Mouse (Mus musculus) intestine, postnatal 0 days (tissue): ENCODE results near the gene Gm20538. TPM values are rescaled to one million over a fixed set of nuclear protein-coding genes. Genes with fewer than 3 reads are reported as not detected.
A peak's percentile ranks its signal among the peaks of the same experiment; 100 is the strongest.

Experiments
- ATAC-seq: fragments of 200-750 bp; cut with Nextera tagmentation; 2 replicates; pipeline ENCODE4 v1.8.0; 2017; ENCODE audit warnings: mild to moderate bottlenecking, moderate TSS enrichment, moderate library complexity
- H3K27ac ChIP-seq: fragments of 300-500 bp; sonication (generic); 2 replicates; pipeline ENCODE4 v1.5.1; 2014; ENCODE audit warnings: mild to moderate bottlenecking, low read depth, low read length, moderate library complexity
- H3K27me3 ChIP-seq: fragments of 300-500 bp; sonication (generic); replicated peaks from 2 replicates; pipeline ENCODE4 v1.6.1; 2014; ENCODE audit warnings: low read length, mixed read lengths; ENCODE audit not compliant: control insufficient read depth, insufficient read depth
- H3K36me3 ChIP-seq: fragments of 300-500 bp; sonication (generic); 2 replicates; pipeline ENCODE4 v1.6.1; 2014; ENCODE audit warnings: mild to moderate bottlenecking, moderate library complexity; ENCODE audit not compliant: control insufficient read depth, insufficient read depth
- H3K4me1 ChIP-seq: fragments of 300-500 bp; sonication (generic); replicated peaks from 2 replicates; pipeline ENCODE4 v1.6.1; 2014; ENCODE audit warnings: antibody characterized with exemption, low read length, mixed read lengths; ENCODE audit not compliant: control insufficient read depth, insufficient read depth
- H3K4me2 ChIP-seq: fragments of 300-500 bp; sonication (generic); replicated peaks from 2 replicates; pipeline ENCODE4 v1.6.1; 2014; ENCODE audit warnings: low read depth, mild to moderate bottlenecking, moderate library complexity
- H3K4me3 ChIP-seq: fragments of 300-500 bp; sonication (generic); 2 replicates; pipeline ENCODE4 v1.5.1; 2014; ENCODE audit warnings: low read depth, low read length
- H3K9ac ChIP-seq: fragments of 300-500 bp; sonication (generic); 2 replicates; pipeline ENCODE4 v1.6.1; 2014; ENCODE audit warnings: mild to moderate bottlenecking, low read depth, low read length
- H3K9me3 ChIP-seq: fragments of 300-500 bp; sonication (generic); 2 replicates; pipeline ENCODE4 v1.6.1; 2016; ENCODE audit warnings: mixed run types; ENCODE audit not compliant: control insufficient read depth
- CTCF ChIP-seq: sonication (generic); IDR thresholded peaks from 2 replicates; pipeline ENCODE4 v1.5.1; 2016; ENCODE audit warnings: low read depth, mild to moderate bottlenecking, control low read depth, antibody characterized with exemption, moderate library complexity
- WGBS: fragments of 180-500 bp; shearing (Covaris S2); extraction: QIAGEN DNeasy Blood & Tissue Kit; methylation state at CpG from one replicate; pipeline ENCODE4 v1.1.7; 2014; 5-methylcytosine and 5-hydroxymethylcytosine counted together
- polyA plus RNA-seq: library from polyadenylated mRNA; unstranded; fragments of >200 nt; fragmentation: Nextera tagmentation; extraction: Ambion mirVana; gene quantifications from 2 replicates; pipeline ENCODE4 v1.2.1, GENCODE M21; 2015

Gm20538 gene
- polyA plus RNA-seq, 1 experiment from 2014 or later = not detected

GRCm38 (mm10) chr19:44513054-44513833, 39.4 kb downstream of the Gm20538 start:
- Histone ChIP-seq H3K9me3 (no peaks in the 10 kb centered on the region), H3K36me3 (no peaks in the 10 kb centered on the region), H3K9ac (no peak overlapping the region), H3K4me2 (no peak overlapping the region), H3K27me3 (peaks cover 56% of the 10 kb centered on the region), H3K27ac (no peak overlapping the region), H3K4me3 (no peak overlapping the region), H3K4me1 (peaks cover 3% of the 10 kb centered on the region; the same call in 1 of the 2 replicates)
- no peak for ATAC-seq
- 33% methylated on average over 11 of the region's 11 CpGs for WGBS
- no peak for TF ChIP-seq CTCF

GRCm38 (mm10) chr19:44512601-44513000, 40.0 kb downstream of the Gm20538 start:
- WGBS = 46% methylated on average over 5 of the region's 5 CpGs
- Histone ChIP-seq H3K4me2 (no peak overlapping the region), H3K4me1 (peaks cover 3% of the 10 kb centered on the region; the same call in 1 of the 2 replicates)

GRCm38 (mm10) chr19:44511451-44512231, 41.0 kb downstream of the Gm20538 start:
- Histone ChIP-seq H3K4me2 (peak overlapping the region; percentile 67), H3K9me3 (no peaks in the 10 kb centered on the region), H3K27me3 (peaks cover 56% of the 10 kb centered on the region), H3K4me3 (peak overlapping the region; percentile 38), H3K9ac (0 out of 2 replicates have a peak overlapping the region, but pooled peaks have one; percentile 37), H3K27ac (no peak overlapping the region), H3K4me1 (peaks cover 3% of the 10 kb centered on the region; the same call in 1 of the 2 replicates), H3K36me3 (no peaks in the 10 kb centered on the region)
- TF ChIP-seq CTCF = peak; percentile 44
- ATAC-seq = no peak
- under 1% methylated on average over 66 of the region's 66 CpGs for WGBS

More at GRCm38 (mm10) chr19:44512601-44513000, 40.0 kb downstream of the Gm20538 start:
- Histone ChIP-seq H3K36me3 (no peaks in the 10 kb centered on the region), H3K27me3 (peaks cover 56% of the 10 kb centered on the region), H3K4me3 (no peak overlapping the region), H3K9ac (no peak overlapping the region), H3K27ac (no peak overlapping the region), H3K9me3 (no peaks in the 10 kb centered on the region)
- no peak for TF ChIP-seq CTCF
- ATAC-seq = no peak

- Histone ChIP-seq H3K4me3 (peak overlapping the region; percentile 38; the same call in 1 of the 2 replicates), H3K36me3 (no peaks in the 10 kb centered on the region), H3K4me2 (peak overlapping the region; percentile 27), H3K27ac (no peak overlapping the region), H3K9me3 (no peaks in the 10 kb centered on the region), H3K27me3 (peaks cover 56% of the 10 kb centered on the region), H3K9ac (no peak overlapping the region), H3K4me1 (peaks cover 3% of the 10 kb centered on the region; the same call in 1 of the 2 replicates)
- 0 out of 2 replicates have a peak, but pooled peaks have one; percentile 28 for ATAC-seq
- no peak for TF ChIP-seq CTCF
- WGBS = 5% methylated on average over 12 of the region's 12 CpGs
These were observed 42.0 kb downstream of the Gm20538 start for GRCm38 (mm10) chr19:44510534-44511175.

GRCm38 (mm10) chr19:44502741-44503140, 49.9 kb downstream of the Gm20538 start:
- Histone ChIP-seq H3K9me3 (no peaks in the 10 kb centered on the region), H3K9ac (no peak overlapping the region), H3K4me1 (no peaks in the 10 kb centered on the region), H3K27me3 (no peaks in the 10 kb centered on the region; the same call in 1 of the 2 replicates), H3K4me2 (no peak overlapping the region), H3K4me3 (no peak overlapping the region), H3K36me3 (no peaks in the 10 kb centered on the region), H3K27ac (no peak overlapping the region)
- no peak for ATAC-seq
- no peak for TF ChIP-seq CTCF
- WGBS = 63% methylated on average over 4 of the region's 4 CpGs
